Mouse (Mus musculus): ENCODE data around the gene Ano2.

GRCm38 (mm10) chr6:125975788-125976465 is 285.7 kb downstream of the Ano2 start:
- no peak for TF ChIP-seq POLR2AphosphoS2 (IDR thresholded peaks at IDR 0.05; ENCODE audit: low read depth, low read length)
- no peak for TF ChIP-seq EP300 (IDR thresholded peaks at IDR 0.05; ENCODE audit: low read length)
- TF ChIP-seq CTCF (conservative IDR thresholded peaks at IDR 0.05 in 1 of 2, IDR thresholded peaks at IDR 0.05 in 1 of 2; ENCODE audit: low read depth in 2 of 2, low read length in 2 of 2): no peak
- no peak for TF ChIP-seq NELFE (IDR thresholded peaks at IDR 0.05; ENCODE audit: low read depth, low read length)
- no peak for TF ChIP-seq MAX (IDR thresholded peaks at IDR 0.05; ENCODE audit: low read length)
- no peak for TF ChIP-seq UBTF (IDR thresholded peaks at IDR 0.05; ENCODE audit: low read depth, low read length)
- no peak for TF ChIP-seq BHLHE40 (IDR thresholded peaks at IDR 0.05; ENCODE audit: low read depth, low read length)
- no peak for TF ChIP-seq ZKSCAN1 (IDR thresholded peaks at IDR 0.05; ENCODE audit: borderline replicate concordance, low read depth, low read length)
